In the genomic region with DNA sequence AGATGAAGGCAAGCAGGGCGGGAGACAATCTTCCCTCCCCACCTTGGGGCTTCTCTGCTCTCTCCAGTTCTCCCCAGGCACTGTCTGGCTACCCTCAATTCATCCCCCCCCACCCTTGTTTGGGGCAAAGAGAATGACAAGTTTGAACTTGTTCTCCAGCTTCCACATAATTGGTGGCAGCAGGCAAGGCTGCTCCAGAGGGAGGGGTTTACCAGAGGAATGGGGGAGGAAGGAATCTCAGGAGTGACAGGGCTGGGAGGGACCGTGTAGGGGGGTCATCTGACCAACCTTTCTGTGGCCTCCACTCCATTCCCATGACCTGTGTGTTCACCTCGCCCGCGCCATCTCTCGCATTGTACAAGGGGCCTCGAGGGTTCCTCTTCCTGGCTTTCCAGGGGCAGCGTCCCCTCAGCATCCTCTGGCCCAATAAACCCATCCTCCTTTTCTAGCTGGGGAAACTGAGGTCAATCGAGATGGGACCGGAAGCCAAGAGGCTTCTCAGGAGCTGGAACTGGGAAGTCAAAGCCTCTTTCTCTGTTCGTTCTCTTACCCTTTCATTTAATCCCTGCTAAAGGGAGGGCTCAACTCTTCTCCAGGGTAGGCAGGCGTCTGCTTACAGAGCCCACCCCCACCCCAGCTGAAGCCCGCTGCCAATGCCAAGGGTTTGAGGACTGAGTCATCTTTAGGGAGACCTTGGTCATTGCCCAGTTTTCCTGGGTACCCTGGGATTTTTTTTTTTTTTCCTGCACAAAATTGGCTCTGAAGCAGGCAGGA, we compare ENCODE assay signal across 11 mouse cellular contexts. TPM values are rescaled to one million over a fixed set of nuclear protein-coding genes. Genes with fewer than 3 reads are reported as not detected.
DNase-seq lines count a peak whose midpoint lies in the region; ATAC-seq and TF ChIP-seq lines count a peak whose summit lies in the region.
"Had no signal": no experiment of that assay in that cellular context is flagged by ENCODE, and none has a peak within 500 bp of the region (broad histone marks: within the 10 kb centered on the region; RNA-seq: fewer than 3 reads in every experiment).

No protein-coding gene starts in this region.

- H3K9me3 ChIP-seq in forebrain, postnatal 0 days (ENCODE audit: low read length) = no peaks in the 10 kb centered on the region
- no peaks in the 10 kb centered on the region for H3K9me3 ChIP-seq in midbrain, embryonic 14.5 days (ENCODE audit: control insufficient read depth, low read length)

- H3K36me3 ChIP-seq in forebrain, postnatal 0 days (ENCODE audit: insufficient read depth) = no peaks in the 10 kb centered on the region
- no peaks in the 10 kb centered on the region for H3K36me3 ChIP-seq in midbrain, embryonic 14.5 days (ENCODE audit: control insufficient read depth, insufficient read depth, low read length)

- H3K9ac ChIP-seq in forebrain, postnatal 0 days = peak overlapping the region; percentile 73
- H3K9ac ChIP-seq in midbrain, embryonic 14.5 days (replicated peaks; ENCODE audit: low read length) = peak overlapping the region; percentile 90; the same call in 1 of the 2 replicates

- peak overlapping the region; percentile 76 for H3K4me3 ChIP-seq in forebrain, postnatal 0 days (ENCODE audit: low read depth, low read length)
- H3K4me3 ChIP-seq in midbrain, embryonic 14.5 days (replicated peaks; ENCODE audit: low read depth, low read length) = peak overlapping the region; percentile 68; the same call in 1 of the 2 replicates
- H3K4me3 ChIP-seq: erythroblast, embryonic 14.5 days had no signal

- DNase-seq in adrenal gland, postnatal 14 days = peak; percentile 64
- no peak for DNase-seq in adrenal gland, postnatal 4 days (ENCODE audit: low spot score in 2 of 2)
- peak; percentile 46 to 58 for DNase-seq in adrenal gland, postnatal 36 days
- no peak for DNase-seq in forebrain, postnatal 0 days
- no peak for DNase-seq in midbrain, embryonic 14.5 days
- DNase-seq in thymus, postnatal 25 days = no peak
- no peak for DNase-seq in urinary bladder, postnatal 4 days (ENCODE audit: low spot score in 2 of 2)
- DNase-seq in layer of hippocampus, adult 11-12 months (ENCODE audit: low spot score) = no peak

- peak overlapping the region; percentile 85; the same call in 1 of the 2 replicates for H3K27ac ChIP-seq in forebrain, postnatal 0 days (ENCODE audit: low read depth, low read length)
- peak overlapping the region; percentile 94 for H3K27ac ChIP-seq in midbrain, embryonic 14.5 days (replicated peaks; ENCODE audit: low read depth, low read length)
- H3K27ac ChIP-seq: layer of hippocampus, adult 2 months; macrophage had no signal

- no peak for TF ChIP-seq CTCF in forebrain, postnatal 0 days (IDR thresholded peaks at IDR 0.05; ENCODE audit: low read depth)

- no peak for ATAC-seq in forebrain, postnatal 0 days
- no peak for ATAC-seq in midbrain, embryonic 14.5 days (ENCODE audit: low FRiP score, low TSS enrichment)

- H3K4me1 ChIP-seq in forebrain, postnatal 0 days (ENCODE audit: insufficient read depth) = peaks cover 20% of the 10 kb centered on the region; the same call in 1 of the 2 replicates
- H3K4me1 ChIP-seq in midbrain, embryonic 14.5 days (ENCODE audit: control insufficient read depth, insufficient read depth, low read length) = peaks cover 38% of the 10 kb centered on the region

- no peaks in the 10 kb centered on the region for H3K27me3 ChIP-seq in forebrain, postnatal 0 days (ENCODE audit: insufficient read depth, low read length)
- H3K27me3 ChIP-seq in midbrain, embryonic 14.5 days (ENCODE audit: control insufficient read depth, insufficient read depth, low read length) = no peaks in the 10 kb centered on the region

- peak overlapping the region; percentile 83 for H3K4me2 ChIP-seq in forebrain, postnatal 0 days (ENCODE audit: low read depth)
- H3K4me2 ChIP-seq in midbrain, embryonic 14.5 days (ENCODE audit: low read length) = peak overlapping the region; percentile 84

- WGBS in forebrain, postnatal 0 days = 24% methylated on average over 13 of the region's 13 CpGs
- WGBS in midbrain, embryonic 14.5 days = 12% methylated on average over 13 of the region's 13 CpGs

RNA-seq across cellular contexts. Expression of a gene that starts 1.3 kb away (rescaled TPM):
- total RNA-seq in adrenal gland, postnatal 14 days (2021) = 10.9 and 11.9 TPM in 2 replicates
- 10 to 100 TPM; 45.5 to 55.6 TPM for total RNA-seq in adrenal gland, postnatal 4 days (2021)
- total RNA-seq in adrenal gland, postnatal 36 days (2021) = 10 to 100 TPM; 14.5 to 16.0 TPM
- total RNA-seq in forebrain, postnatal 0 days (2014; rRNA removed) = 16.3 and 16.7 TPM in 2 replicates
- polyA plus RNA-seq in forebrain, postnatal 0 days (2015; fragmentation: Nextera tagmentation; extraction: Ambion mirVana) = 3.1 and 3.2 TPM in 2 replicates
- polyA plus RNA-seq in midbrain, embryonic 14.5 days (2014; fragmentation: Nextera tagmentation; extraction: Ambion mirVana) = 7.3 and 8.0 TPM in 2 replicates
- polyA plus RNA-seq: erythroblast, embryonic 14.5 days had no signal

RNA-seq across cellular contexts. Expression of a gene that starts 36.3 kb away (rescaled TPM):
- total RNA-seq in adrenal gland, postnatal 14 days (2021) = 36.8 and 43.4 TPM in 2 replicates
- 10 to 100 TPM; 54.7 to 56.9 TPM for total RNA-seq in adrenal gland, postnatal 4 days (2021)
- 10 to 100 TPM; 36.9 to 37.1 TPM for total RNA-seq in adrenal gland, postnatal 36 days (2021)
- 57.7 and 72.4 TPM in 2 replicates for total RNA-seq in forebrain, postnatal 0 days (2014; rRNA removed)
- polyA plus RNA-seq in forebrain, postnatal 0 days (2015; fragmentation: Nextera tagmentation; extraction: Ambion mirVana) = 36.5 and 41.1 TPM in 2 replicates
- polyA plus RNA-seq in midbrain, embryonic 14.5 days (2014; fragmentation: Nextera tagmentation; extraction: Ambion mirVana) = 41.8 and 51.9 TPM in 2 replicates

Comparison
In these comparisons a context has a peak if more than half of its experiments do, and no peak if none do; other contexts are left out.
1. DNase-seq: peak in adrenal gland, postnatal 14 days (single experiment) and adrenal gland, postnatal 36 days (2 of 2); none in adrenal gland, postnatal 4 days (0 of 2), forebrain, postnatal 0 days (single experiment), midbrain, embryonic 14.5 days (single experiment), thymus, postnatal 25 days (single experiment), urinary bladder, postnatal 4 days (0 of 2) and layer of hippocampus, adult 11-12 months (single experiment).